Mouse (Mus musculus): Measurements from ENCODE around the gene Gm20388.
A peak's percentile ranks its signal among the peaks of the same experiment; 100 is the strongest.

Gm20388 gene

DNA sequence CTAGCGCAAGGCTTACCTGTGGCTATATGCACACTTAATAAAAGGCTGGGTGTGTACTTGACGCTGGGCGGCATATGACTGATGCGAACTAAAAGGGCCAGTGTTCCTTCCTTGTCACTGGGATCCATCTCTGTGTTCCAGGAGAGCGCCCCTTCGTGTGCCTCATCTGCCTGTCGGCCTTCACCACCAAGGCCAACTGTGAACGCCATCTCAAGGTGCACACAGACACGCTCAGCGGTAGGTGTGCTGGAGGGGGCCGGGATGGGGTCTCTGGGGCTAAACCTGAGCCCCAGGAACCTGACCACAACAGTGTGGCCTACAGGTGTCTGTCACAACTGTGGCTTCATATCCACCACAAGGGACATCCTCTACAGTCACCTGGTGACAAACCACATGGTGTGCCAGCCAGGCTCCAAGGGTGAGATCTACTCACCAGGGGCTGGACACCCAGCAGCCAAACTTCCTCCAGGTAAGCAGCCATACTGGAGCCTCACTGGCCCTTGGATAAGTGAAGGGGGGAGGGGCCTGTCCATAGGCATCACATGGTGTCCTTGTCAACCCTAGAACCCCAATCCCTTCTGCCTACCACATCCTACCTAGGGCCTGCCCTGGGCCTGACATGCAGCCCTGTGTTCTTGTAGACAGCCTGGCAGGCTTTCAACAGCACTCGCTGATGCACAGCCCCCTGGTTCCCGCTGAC lies 2424.3 kb downstream of the Gm20388 start:
- peak in 1 of 2 experiments; percentile 36 for DNase-seq

DNA sequence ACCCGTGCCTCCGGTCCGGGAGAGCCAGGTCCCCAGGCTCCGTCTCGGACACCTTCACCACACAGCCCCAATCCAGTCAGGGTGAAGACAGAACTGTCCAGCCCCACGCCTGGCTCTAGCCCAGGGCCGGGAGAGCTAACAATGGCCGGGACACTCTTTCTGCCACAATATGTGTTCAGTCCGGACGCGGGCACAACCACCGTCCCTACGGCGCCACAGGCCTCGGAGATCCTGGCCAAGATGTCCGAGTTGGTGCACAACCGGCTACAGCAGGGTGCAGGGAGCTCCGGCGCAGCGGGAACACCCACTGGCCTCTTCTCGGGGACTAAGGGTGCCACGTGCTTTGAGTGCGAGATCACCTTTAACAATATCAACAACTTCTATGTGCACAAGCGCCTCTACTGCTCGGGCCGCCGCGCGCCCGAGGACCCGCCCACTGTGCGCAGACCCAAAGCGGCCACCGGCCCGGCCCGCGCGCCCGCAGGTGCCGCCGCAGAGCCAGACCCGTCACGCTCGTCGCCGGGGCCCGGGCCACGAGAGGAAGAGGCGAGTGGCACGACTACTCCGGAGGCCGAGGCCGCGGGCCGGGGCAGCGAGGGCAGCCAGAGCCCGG lies 2425.1 kb downstream of the Gm20388 start:
- DNase-seq: peak in 1 of 2 experiments; percentile 49

DNA sequence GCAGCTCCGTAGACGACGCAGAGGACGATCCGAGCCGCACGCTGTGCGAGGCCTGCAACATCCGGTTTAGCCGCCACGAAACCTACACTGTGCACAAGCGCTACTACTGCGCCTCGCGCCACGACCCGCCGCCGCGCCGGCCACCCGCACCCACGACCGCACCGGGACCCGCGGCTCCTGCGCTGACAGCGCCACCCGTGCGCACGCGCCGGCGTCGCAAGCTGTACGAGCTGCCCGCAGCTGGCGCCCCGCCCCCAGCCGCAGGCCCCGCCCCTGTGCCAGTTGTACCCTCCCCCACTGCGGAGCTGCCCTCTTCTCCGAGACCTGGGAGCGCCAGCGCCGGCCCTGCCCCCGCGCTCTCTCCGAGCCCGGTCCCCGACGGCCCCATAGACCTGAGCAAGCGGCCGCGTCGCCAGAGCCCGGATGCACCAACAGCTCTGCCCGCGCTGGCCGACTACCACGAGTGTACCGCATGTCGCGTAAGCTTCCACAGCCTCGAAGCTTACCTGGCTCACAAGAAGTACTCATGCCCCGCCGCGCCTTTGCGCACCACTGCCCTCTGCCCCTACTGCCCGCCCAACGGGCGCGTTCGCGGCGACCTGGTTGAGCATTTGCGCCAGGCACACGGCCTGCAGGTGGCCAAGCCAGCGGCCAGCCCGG lies 2425.7 kb downstream of the Gm20388 start:
- peak; percentile 54 to 72 for DNase-seq

DNA sequence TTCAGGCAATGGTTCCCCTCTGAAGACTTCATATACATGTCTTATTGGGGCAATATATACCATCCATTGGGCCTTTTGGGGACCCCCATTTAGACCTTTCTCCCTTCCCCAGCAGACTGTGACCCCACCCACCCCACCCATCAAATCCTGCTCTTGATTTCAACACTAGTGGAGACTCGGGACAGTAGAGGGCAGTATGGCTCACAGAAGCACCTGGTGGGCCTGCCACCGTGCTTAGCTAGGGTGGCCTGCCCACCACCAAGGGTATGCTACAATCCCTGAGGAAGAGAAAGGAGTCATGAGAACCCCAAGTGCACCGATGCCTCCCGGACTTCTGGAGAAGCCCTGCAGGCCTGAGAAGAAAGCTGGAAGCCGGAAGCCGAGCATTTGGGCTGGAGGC lies 2428.2 kb downstream of the Gm20388 start:
- DNase-seq: peak; percentile 15 to 36

DNA sequence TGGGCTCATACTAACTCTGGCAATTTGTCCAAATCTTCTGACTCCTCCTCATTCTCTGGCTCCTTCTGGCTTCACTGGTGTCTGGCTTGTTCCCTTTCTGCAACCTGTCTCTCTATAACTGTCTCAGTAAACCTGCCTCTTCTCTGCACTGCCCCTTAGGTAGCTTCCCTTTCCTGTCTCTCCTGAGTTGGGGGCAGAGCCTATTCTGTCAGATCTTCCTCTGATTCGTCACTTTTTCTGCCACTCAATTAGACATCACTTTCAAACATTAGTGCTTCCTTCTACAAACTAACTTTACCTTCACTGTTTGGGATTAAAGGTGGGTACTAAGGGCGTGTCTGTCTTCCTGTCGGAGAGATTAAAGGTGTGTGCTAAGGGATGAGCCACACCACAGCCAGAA lies 2430.1 kb downstream of the Gm20388 start:
- DNase-seq: no peak

DNA sequence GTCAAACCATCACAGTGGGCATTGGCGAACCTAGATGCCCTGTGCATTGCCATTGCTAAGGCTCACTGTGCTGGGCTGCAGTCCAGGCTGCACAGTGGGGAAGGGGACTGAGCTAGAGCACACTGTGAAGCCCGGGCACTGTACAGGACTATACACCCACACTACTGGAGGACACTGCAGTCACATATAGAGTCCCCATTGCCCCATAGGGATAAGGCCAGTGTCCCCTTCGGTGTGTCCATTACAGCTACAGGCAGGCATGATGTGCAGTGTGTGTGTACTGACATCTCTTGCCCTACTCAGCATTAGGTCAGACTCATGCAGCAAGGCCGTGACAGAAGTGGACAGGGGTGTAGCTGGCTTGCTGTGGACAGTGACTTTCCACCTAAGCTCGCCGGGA lies 2431.1 kb downstream of the Gm20388 start:
- no peak for DNase-seq

DNA sequence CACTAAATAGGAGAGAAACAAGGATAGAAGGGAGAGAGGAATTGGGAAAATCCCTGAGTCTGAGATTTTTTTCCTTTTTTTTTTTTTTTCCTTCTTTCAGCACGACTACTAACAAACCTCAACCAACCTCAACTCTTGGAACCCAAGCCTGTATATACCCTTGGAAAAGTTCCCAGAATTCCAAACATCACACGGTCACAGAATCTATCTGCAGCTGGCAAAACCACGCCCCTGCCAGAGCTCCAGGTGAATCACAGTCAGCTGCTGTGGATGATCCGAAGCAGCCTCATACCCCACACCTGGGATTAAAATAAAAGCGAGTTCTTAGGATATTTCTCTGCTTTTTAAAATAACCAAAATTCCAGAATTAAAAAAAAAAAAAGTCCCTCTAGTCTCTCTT lies 2431.7 kb downstream of the Gm20388 start:
- no peak for DNase-seq

DNA sequence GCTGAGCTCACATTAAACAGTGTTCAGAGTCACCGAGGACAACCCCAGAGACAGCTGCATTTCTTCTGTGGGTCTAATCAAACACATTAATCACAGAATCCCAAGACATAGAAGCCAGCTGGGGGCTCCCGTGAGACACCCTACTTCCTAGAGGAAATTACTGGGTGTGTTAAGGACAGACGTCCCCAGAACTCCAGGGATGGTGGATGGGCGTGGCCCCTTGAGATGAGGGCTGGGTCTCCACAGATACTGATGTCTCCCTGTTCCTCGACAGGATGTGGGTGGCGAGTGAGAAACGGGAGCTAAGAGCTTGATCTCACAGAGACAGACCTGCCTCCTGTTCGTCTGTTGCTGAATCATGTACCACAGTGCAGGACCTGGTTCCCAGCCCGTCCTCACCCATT lies 2432.2 kb downstream of the Gm20388 start:
- peak in 1 of 2 experiments; percentile 38 for DNase-seq

DNA sequence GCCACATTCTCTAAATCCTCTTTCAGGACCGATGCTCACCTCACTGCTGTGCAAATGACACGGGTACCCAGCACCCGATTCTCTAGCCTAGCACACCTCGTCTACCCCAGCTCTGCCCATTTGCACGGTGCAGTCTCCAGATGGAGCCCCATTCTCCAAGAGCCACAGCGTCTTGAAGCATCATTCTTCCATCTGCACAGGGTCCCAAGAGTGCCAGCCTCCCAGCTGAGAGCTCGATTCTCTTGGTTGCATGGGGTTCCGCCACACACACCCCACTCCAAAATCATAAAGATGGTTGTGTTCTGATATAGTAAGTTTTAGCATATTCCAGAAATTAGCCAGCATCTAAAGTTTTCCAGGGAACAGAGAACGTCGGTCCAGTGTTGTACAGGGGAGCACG lies 2432.7 kb downstream of the Gm20388 start:
- peak; percentile 47 to 51 for DNase-seq

DNA sequence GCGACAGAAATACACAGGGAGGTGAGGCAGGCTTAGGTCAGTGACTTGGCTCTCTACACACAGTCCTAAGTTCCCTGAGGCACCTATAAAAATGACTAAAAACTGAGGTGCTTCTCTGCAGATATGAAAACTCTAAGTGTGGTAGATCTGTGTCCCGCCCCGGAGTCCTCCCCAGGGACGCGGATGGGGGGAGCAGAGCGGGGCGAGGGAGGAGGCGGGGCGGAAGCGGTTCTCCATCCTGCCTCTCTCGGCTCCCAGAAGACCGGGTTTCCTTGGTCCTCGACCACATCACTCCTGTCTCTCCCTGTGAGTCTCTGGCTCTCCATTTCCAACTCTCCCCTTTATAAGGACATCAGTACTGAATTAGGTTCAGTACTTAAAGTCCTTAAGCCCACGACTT lies 2433.1 kb downstream of the Gm20388 start:
- peak; percentile 57 to 71 for DNase-seq

DNA sequence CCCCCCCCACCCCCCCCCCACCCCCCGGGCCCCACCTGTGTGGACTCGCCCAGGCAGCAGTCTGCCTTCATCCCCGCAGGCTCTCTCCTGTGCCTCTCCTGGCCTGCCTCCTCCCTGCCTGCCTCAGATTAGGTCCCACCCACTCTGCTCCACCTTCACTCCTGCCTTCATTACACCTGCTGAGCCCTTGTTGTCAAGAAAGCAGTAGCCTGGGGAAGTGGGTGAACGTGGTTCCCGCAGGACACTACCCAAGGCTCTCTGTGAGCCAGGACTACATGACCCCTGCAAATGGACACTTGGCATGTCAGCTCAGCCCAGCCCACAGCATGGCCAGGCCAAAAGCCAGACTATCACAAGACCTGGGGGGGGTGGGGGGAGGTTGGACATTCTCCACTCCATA lies 2433.6 kb downstream of the Gm20388 start:
- peak; percentile 41 to 54 for DNase-seq

DNA sequence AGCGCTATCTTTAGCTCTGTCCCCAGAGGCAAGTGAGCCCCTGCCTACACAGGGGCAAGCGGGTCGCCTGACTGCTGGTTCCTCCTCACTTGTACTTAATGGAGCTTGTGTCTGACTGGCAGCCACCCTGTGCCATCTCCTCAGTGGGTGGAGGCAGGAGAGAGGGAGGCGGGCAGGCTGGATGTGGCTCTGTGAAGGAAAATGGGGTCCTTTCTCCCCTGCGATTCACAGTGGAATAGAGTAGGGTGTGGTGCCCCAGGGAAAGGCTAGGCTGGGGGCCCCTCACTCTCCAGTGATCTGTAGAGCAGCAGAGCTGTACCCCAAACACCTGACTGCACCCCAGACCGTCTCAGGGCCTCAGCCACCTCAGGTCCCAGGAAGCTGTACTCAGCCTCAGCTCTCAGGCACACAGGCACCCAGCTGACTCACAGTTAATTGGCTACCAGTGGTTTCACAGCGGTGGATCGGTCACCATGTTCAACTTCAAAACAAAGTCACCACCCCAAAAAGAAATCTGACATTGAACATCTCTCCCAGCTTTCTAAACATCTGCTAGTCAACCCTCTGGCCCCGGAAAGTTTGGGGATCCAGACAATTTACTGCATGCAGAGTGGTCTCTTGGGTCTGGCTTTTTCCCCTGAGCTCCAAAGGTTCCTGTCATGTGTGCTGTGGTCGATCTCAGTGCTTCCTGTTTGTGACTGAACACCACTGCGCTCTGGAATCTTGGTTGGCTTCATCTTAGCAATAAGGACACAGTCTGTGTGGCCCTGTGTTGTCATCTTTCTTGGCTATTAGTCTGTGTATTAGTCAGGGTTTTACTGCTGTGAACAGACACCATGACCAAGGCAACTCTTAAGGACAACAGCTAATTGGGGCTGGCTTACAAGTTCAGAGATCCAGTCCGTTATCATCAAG lies 2434.8 kb downstream of the Gm20388 start:
- no peak for DNase-seq

DNA sequence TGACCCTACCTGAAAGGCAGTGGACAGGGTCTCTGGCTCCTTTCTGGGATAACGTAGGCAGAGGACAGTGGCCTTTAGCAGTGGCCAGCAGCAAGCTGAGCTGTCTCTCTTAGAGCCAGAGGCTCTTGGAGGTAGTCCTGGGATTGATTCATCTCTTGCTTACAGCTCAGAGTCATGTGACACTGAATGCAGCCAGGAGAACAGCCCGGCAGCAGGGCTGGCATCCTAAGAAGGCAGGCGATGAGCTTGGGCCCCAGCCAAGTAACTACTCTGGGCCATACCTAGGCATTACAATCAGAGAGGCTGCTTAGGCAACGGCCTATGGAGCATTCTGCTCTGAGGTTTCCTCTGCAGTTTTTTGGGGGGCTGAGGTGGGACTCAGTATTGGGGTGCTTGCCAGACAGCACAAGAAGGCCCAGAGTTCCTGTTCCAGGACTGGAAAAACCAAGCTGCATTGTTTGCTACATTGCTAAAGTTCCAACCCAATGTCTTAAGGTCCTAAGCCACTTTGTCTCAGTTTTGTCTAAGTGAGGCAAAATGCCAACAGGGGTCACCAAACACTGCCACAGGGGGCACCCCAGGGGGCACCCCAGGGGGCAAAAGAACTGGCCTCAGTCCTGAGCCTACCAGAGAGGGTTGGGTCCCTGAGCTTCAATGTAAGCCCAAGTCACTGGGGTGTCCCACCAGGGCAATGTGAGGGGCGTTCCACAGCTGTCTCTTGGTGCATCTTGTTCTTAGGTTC lies 2437.3 kb downstream of the Gm20388 start:
- peak; percentile 86 to 95 for DNase-seq

DNA sequence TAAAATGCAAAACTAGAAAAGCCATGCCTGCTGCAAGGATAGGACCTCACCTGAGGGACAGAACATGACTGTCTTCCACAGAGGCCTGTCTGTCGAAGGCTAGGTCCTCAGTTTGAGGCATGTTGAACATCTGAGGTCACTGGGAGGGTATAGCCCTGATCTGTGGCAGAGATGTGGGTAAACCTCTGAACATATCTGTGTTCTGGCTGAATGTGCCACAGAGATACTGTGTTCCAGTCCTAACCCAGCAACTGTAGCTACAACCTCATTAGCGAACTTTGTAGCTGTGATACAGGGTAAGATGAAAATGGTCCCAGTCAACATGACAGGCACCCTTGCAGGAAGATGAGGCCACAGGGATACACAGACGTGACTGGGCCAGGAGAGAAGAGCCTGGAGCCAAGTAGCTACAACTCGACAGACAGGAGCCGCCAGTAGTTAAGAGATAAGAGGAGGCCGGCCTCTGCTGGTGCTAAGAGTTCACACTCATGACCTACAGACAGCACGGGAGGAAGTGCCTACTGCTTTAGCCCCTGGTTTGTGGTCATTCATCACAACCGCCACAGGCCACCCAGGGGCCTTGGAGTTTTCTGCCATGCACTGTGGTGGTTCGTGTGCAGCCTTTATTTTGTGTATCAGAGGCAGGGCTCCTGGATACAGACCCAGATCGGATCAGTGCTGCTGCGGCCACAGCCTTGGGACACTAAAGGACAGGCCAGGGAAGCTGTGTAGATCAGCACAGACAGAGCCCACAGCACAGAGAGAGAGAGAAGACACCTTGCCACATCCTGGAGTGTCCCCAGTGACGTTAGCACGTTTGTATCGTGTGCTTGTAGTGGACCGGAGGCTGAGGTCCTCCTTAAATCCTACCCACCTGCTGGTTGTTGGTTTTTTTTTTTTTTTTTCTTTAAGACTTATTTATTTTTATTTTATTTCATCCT lies 2439.0 kb downstream of the Gm20388 start:
- no peak for DNase-seq

DNA sequence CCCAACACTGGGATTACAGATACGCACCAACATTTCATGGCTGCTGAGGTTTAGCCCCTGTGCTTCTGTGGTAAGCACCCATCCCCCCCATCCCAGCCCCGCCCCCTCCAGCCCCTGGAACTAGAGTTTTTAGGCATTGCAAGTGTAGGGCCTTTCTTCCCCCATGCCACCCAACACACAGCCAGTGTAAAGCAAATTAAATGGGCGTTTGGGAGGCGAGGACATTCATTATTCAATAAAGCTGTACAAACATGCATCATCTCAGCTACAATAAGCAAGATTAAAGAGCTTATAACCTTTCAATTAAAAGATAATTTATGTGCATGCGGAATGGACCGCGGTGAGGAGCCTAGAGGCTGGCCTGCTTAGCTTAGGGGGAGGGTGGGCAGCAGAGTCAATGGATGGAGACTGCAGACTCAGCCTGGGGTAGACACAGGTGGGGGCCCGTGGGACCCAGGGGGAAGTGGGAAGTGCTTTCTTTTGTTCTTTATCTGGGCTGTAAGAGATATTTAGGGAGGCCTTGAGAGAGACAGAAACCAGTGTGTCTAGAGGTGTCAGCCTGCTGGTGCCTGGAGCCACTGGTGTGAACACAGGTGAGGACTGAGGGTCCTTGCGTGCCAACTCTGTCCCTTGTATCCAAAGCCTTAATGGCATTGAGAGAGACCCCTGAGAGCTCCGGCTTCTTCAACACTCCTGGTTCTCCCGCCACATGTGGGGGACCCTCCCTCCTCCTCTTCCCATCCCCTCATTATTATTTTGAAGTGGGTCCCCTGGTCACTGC lies 2439.9 kb downstream of the Gm20388 start:
- DNase-seq: no peak

DNA sequence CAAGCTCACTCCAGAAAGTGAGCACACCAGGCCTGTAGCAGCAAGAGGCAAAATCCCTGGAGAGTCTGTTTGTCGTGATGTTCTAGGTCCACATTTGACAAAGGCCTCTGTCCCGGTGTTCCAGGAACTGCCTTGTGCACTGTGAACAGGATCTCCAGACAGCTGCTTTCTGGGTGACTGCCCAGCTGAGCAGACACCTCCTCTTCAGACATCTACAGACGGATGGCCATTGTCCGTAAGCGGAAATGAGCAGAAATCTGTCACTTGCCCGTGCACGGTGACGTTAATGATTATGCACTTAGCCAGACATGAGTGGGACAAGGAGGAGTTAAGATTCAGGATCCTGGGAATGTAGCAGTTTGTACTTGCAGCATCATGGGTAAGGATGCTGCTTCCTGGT lies 2443.5 kb downstream of the Gm20388 start:
- no peak for DNase-seq

DNA sequence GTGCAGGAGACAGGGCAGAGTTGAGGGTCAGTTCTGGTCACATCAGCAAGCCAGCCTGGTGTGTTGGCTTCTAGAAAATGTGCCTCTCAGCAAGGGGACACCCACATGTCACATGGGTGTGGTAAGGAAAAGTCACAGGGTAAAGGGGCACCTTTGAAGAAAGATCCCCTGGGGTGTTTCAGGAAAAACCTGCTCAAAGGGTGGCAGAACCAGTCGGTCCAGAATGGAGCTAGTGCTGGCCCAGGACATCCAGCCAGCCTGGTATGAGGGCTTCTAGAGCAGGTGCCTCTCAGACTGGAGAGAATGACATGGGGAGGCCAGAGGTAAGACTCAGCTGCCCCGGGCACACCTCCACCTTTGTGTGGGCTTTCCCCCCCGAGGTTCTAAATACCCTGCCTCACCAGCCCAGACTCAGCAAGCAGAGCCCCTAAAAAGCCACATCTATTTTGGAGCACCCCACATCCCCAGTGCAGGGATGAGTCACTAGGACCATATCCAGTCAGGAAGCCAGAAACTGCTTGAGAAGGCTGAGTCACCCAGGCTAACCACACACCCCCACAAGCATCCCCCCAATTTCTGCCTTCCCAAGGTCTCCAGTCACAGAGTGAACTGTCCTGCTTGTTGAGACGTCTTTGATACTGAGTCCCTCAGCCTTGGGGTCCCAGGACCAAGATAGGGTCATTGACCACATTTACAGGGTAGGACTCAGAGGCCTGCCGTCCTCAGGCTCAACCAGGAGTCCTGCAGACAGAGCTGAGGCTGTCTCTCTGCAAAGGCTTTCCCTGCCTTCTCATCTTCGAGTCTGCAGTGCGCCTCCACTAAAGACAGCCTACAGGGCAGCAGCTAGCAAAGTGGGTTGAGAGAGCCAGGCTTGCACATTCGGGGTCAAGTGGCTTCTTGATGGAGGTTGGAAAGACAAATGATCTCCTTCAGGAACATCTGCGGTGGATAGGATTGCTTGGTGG lies 2445.3 kb downstream of the Gm20388 start:
- no peak for DNase-seq

DNA sequence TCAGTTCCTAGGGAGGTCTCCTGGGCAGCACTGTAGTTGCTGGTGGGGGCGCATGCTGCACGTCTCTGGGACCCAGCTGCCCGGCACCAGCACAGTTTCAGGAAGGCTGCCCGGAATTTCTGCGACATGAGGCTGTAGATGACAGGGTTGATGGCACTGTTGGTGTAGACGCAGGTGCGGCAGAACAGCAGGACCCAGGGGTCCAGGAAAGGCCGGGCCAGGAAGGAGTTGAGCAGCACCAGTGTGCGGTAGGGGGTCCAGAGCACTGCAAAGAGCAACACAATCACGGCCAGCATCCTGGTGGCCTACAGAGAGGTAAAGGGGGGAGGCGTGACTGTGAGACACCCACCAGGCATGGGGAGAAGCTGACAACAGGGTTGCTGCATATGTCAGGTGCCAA lies 2446.6 kb downstream of the Gm20388 start:
- no peak for DNase-seq

DNA sequence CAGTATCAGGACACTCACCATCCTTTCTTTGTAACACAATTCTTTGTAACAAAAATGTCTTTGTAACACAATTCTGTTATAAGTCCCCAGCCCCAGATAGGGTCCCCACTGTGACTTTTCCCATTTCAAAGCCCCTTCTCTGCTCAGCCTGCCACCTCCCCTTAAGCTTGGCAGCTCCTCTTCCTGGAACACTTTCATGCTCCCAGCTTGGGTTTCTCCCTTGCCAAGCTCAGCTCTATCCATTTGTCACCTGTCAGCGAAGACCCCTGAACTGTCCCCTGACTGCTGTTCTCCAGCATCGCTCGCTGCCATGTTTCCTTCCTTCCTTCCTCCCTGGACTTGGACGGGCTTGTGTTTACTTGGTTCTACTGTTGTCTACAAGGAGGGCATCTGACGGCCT lies 2447.0 kb downstream of the Gm20388 start:
- DNase-seq: no peak
